ENCODE assay signal across 8 mouse cellular contexts in genomic region chr10:81410350-81410749, GRCm38 (mm10). TPM values are rescaled to one million over a fixed set of nuclear protein-coding genes. Genes with fewer than 3 reads are reported as not detected.
A peak's percentile ranks its signal among the peaks of the same experiment; 100 is the strongest.
DNase-seq lines count a peak whose midpoint lies in the region; ATAC-seq and TF ChIP-seq lines count a peak whose summit lies in the region.

No protein-coding gene starts in this region.

- no peak for TF ChIP-seq EP300 in heart, postnatal 0 days (IDR thresholded peaks at IDR 0.05; ENCODE audit: low read depth)

- peak overlapping the region; percentile 98 for H3K27ac ChIP-seq in heart, embryonic 13.5 days (replicated peaks)
- no peak overlapping the region for H3K27ac ChIP-seq in ES-E14 (ENCODE audit: insufficient read depth, low read depth, low read length, poor library complexity, severe bottlenecking)
- H3K27ac ChIP-seq in heart, postnatal 0 days (ENCODE audit: low read depth): peak overlapping the region; percentile 97
- H3K27ac ChIP-seq in liver, embryonic 15.5 days (replicated peaks): peak overlapping the region; percentile 69

- peak overlapping the region; percentile 71 for H3K9ac ChIP-seq in heart, embryonic 13.5 days
- H3K9ac ChIP-seq in ES-E14 (ENCODE audit: insufficient read depth, low read depth, low read length, poor library complexity, severe bottlenecking): no peak overlapping the region; the same call in 1 of the 2 replicates
- no peak overlapping the region for H3K9ac ChIP-seq in heart, postnatal 0 days (replicated peaks; ENCODE audit: low read depth, low read length)
- H3K9ac ChIP-seq in liver, embryonic 15.5 days: no peak overlapping the region

- 0 out of 2 replicates have a peak, but pooled peaks cover 4% of the 10 kb centered on the region for H3K27me3 ChIP-seq in heart, embryonic 13.5 days (replicated peaks)
- H3K27me3 ChIP-seq in heart, postnatal 0 days (ENCODE audit: control insufficient read depth, insufficient read depth, low read length): no peaks in the 10 kb centered on the region
- peaks cover 41% of the 10 kb centered on the region for H3K27me3 ChIP-seq in liver, embryonic 15.5 days

- TF ChIP-seq CTCF in heart, postnatal 0 days (IDR thresholded peaks at IDR 0.05; ENCODE audit: low read depth): no peak

- H3K4me2 ChIP-seq in heart, embryonic 13.5 days: peak overlapping the region; percentile 51
- no peak overlapping the region for H3K4me2 ChIP-seq in heart, postnatal 0 days (ENCODE audit: low read depth, low read length)
- peak overlapping the region; percentile 13 for H3K4me2 ChIP-seq in liver, embryonic 15.5 days

- WGBS in heart, embryonic 13.5 days: 56% methylated on average over 4 of the region's 4 CpGs
- WGBS in heart, postnatal 0 days: 55% methylated on average over 4 of the region's 4 CpGs
- 22% methylated on average over 4 of the region's 4 CpGs for WGBS in liver, embryonic 15.5 days (ENCODE audit: insufficient replicate concordance)

- no peak for ATAC-seq in heart, embryonic 13.5 days (ENCODE audit: extremely low read depth, insufficient number of reproducible peaks, low FRiP score, low TSS enrichment)
- no peak for ATAC-seq in heart, postnatal 0 days (ENCODE audit: insufficient read depth, low read depth)
- ATAC-seq in liver, embryonic 15.5 days (ENCODE audit: insufficient read depth): no peak

- H3K36me3 ChIP-seq in heart, embryonic 13.5 days: peaks cover 47% of the 10 kb centered on the region
- H3K36me3 ChIP-seq in ES-E14 (ENCODE audit: control insufficient read depth, insufficient read depth, low read length, poor library complexity, severe bottlenecking): peaks cover 5% of the 10 kb centered on the region; the same call in 1 of the 2 replicates
- H3K36me3 ChIP-seq in heart, postnatal 0 days (replicated peaks; ENCODE audit: control insufficient read depth, insufficient read depth, low read length): peaks cover 27% of the 10 kb centered on the region
- no peaks in the 10 kb centered on the region for H3K36me3 ChIP-seq in liver, embryonic 15.5 days (replicated peaks)

- DNase-seq in heart, adult 18-20 months: no peak
- DNase-seq in ES-E14 (ENCODE audit: low read depth, low spot score): no peak
- DNase-seq in heart, postnatal 0 days (ENCODE audit: low spot score): no peak
- no peak for DNase-seq in embryo, embryonic 10.5 days (ENCODE audit: low spot score)
- no peak for DNase-seq in gastrocnemius, postnatal 10 days
- DNase-seq in urinary bladder, postnatal 4 days (ENCODE audit: low spot score in 2 of 2): no peak

- peaks cover 100% of the 10 kb centered on the region for H3K4me1 ChIP-seq in heart, embryonic 13.5 days
- H3K4me1 ChIP-seq in ES-E14 (ENCODE audit: control insufficient read depth in 2 of 2, insufficient read depth in 2 of 2, low read length in 2 of 2, poor library complexity in 1 of 2): peaks cover 4 to 71% of the 10 kb centered on the region in 2 experiments
- peaks cover 71% of the 10 kb centered on the region for H3K4me1 ChIP-seq in heart, postnatal 0 days (ENCODE audit: control insufficient read depth, insufficient read depth)
- peaks cover 97% of the 10 kb centered on the region for H3K4me1 ChIP-seq in liver, embryonic 15.5 days (replicated peaks)

- H3K9me3 ChIP-seq in heart, embryonic 13.5 days: no peaks in the 10 kb centered on the region
- no peaks in the 10 kb centered on the region for H3K9me3 ChIP-seq in ES-E14 (ENCODE audit: control insufficient read depth, insufficient read depth, low read depth, low read length)
- H3K9me3 ChIP-seq in heart, postnatal 0 days (replicated peaks; ENCODE audit: control insufficient read depth, low read length): no peaks in the 10 kb centered on the region
- H3K9me3 ChIP-seq in liver, embryonic 15.5 days (replicated peaks): no peaks in the 10 kb centered on the region

- peak overlapping the region; percentile 25; the same call in 1 of the 2 replicates for H3K4me3 ChIP-seq in heart, embryonic 13.5 days
- H3K4me3 ChIP-seq in ES-E14 (ENCODE audit: insufficient read depth in 1 of 2, low read depth in 1 of 2, low read length in 2 of 2, poor library complexity in 1 of 2, severe bottlenecking in 1 of 2): peak overlapping the region; percentile 37 to 50; a peak in 2 of 4 replicates
- H3K4me3 ChIP-seq in heart, postnatal 0 days (ENCODE audit: low read depth, low read length): no peak overlapping the region
- no peak overlapping the region for H3K4me3 ChIP-seq in liver, embryonic 15.5 days (replicated peaks)

- in situ Hi-C loops in ES-E14 (cut with MboI; ENCODE audit: low sequenced_read_pairs in 2 of 2, unreplicated experiment in 2 of 2): no loop called here

TF ChIP-seq in ES-E14, 5 proteins besides CTCF, POLR2A, EP300 and RAD21:
- no peak for TF ChIP-seq MAFK (IDR thresholded peaks at IDR 0.05; ENCODE audit: insufficient read depth, low read depth, low read length)
- TF ChIP-seq CHD2 (IDR thresholded peaks at IDR 0.05; ENCODE audit: low read depth, low read length): no peak
- TF ChIP-seq HCFC1 (IDR thresholded peaks at IDR 0.05; ENCODE audit: borderline replicate concordance, insufficient read depth, low read length): no peak
- no peak for TF ChIP-seq ZNF384 (IDR thresholded peaks at IDR 0.05; ENCODE audit: low read depth, low read length)
- TF ChIP-seq ZC3H11A (IDR thresholded peaks at IDR 0.05; ENCODE audit: borderline replicate concordance, low read depth, low read length): no peak
TF ChIP-seq in ES-E14: peak in this region for 0.

RNA-seq across cellular contexts. Expression of gene Smim24, which starts 17.5 kb away (rescaled TPM):
- polyA plus RNA-seq in heart, embryonic 13.5 days (2015; fragmentation: Nextera tagmentation; extraction: Ambion mirVana): 2.7 and 3.1 TPM in 2 replicates
- 1 to 10 TPM; 1.9 to 2.2 TPM for total RNA-seq in heart, adult 18-20 months (2021)
- 1.7 TPM in 2 replicates for total RNA-seq in ES-E14 (2012; rRNA removed)
- 6.6 and 7.8 TPM in 2 replicates for total RNA-seq in heart, postnatal 0 days (2014; rRNA removed; ENCODE audit: low replicate concordance)
- 3.3 and 3.8 TPM in 2 replicates for polyA plus RNA-seq in heart, postnatal 0 days (2015; fragmentation: Nextera tagmentation; extraction: Ambion mirVana)
- polyA plus RNA-seq in liver, embryonic 15.5 days (2015; fragmentation: Nextera tagmentation; extraction: Ambion mirVana): 1.9 and 2.3 TPM in 2 replicates
- under 1 TPM in 1 of 2 experiments, not detected in 1; 0.65 TPM for total RNA-seq in gastrocnemius, postnatal 10 days (2021)

RNA-seq across cellular contexts. Expression of gene Gm48552, which starts 21.5 kb away (rescaled TPM):
- 0.82 and 1.1 TPM in 2 replicates for polyA plus RNA-seq in heart, embryonic 13.5 days (2015; fragmentation: Nextera tagmentation; extraction: Ambion mirVana)
- under 1 TPM in 1 of 2 experiments, not detected in 1; 0.51 TPM for total RNA-seq in heart, adult 18-20 months (2021)
- total RNA-seq in ES-E14 (2012; rRNA removed): 2.5 and 2.7 TPM in 2 replicates
- not detected in 2 replicates for total RNA-seq in heart, postnatal 0 days (2014; rRNA removed; ENCODE audit: low replicate concordance)
- polyA plus RNA-seq in heart, postnatal 0 days (2015; fragmentation: Nextera tagmentation; extraction: Ambion mirVana): 0.45 and 0.70 TPM in 2 replicates
- 0.56 TPM in 1 of 2 replicates, not detected in the other for polyA plus RNA-seq in liver, embryonic 15.5 days (2015; fragmentation: Nextera tagmentation; extraction: Ambion mirVana)
- total RNA-seq in gastrocnemius, postnatal 10 days (2021): 1 to 10 TPM in 1 of 2 experiments, under 1 TPM in 1; 0.33 to 2.0 TPM

RNA-seq across cellular contexts. Expression of gene Gm48551, which starts 26.1 kb away (rescaled TPM):
- polyA plus RNA-seq in heart, embryonic 13.5 days (2015; fragmentation: Nextera tagmentation; extraction: Ambion mirVana): 2.1 and 2.3 TPM in 2 replicates
- total RNA-seq in heart, adult 18-20 months (2021): 1 to 10 TPM in 1 of 2 experiments, under 1 TPM in 1; 0.65 to 2.3 TPM
- 1.1 and 1.8 TPM in 2 replicates for total RNA-seq in ES-E14 (2012; rRNA removed)
- total RNA-seq in heart, postnatal 0 days (2014; rRNA removed; ENCODE audit: low replicate concordance): 0.11 TPM in 1 of 2 replicates, not detected in the other
- 0.43 and 1.1 TPM in 2 replicates for polyA plus RNA-seq in heart, postnatal 0 days (2015; fragmentation: Nextera tagmentation; extraction: Ambion mirVana)
- polyA plus RNA-seq in liver, embryonic 15.5 days (2015; fragmentation: Nextera tagmentation; extraction: Ambion mirVana): 0.75 and 0.88 TPM in 2 replicates
- under 1 TPM; 0.40 to 0.45 TPM for total RNA-seq in gastrocnemius, postnatal 10 days (2021)

RNA-seq across cellular contexts. Expression of gene Dohh, which starts 26.1 kb away (rescaled TPM):
- 69.7 and 73.6 TPM in 2 replicates for polyA plus RNA-seq in heart, embryonic 13.5 days (2015; fragmentation: Nextera tagmentation; extraction: Ambion mirVana)
- total RNA-seq in heart, adult 18-20 months (2021): 10 to 100 TPM; 49.9 to 59.6 TPM
- 168 and 183 TPM in 2 replicates for total RNA-seq in ES-E14 (2012; rRNA removed)
- total RNA-seq in heart, postnatal 0 days (2014; rRNA removed; ENCODE audit: low replicate concordance): 123 and 139 TPM in 2 replicates
- polyA plus RNA-seq in heart, postnatal 0 days (2015; fragmentation: Nextera tagmentation; extraction: Ambion mirVana): 75.2 and 77.6 TPM in 2 replicates
- polyA plus RNA-seq in liver, embryonic 15.5 days (2015; fragmentation: Nextera tagmentation; extraction: Ambion mirVana): 50.9 and 56.2 TPM in 2 replicates
- 10 to 100 TPM; 40.3 to 46.7 TPM for total RNA-seq in gastrocnemius, postnatal 10 days (2021)

RNA-seq across cellular contexts. Expression of gene Fzr1, which starts 32.0 kb away (rescaled TPM):
- 72.2 and 78.1 TPM in 2 replicates for polyA plus RNA-seq in heart, embryonic 13.5 days (2015; fragmentation: Nextera tagmentation; extraction: Ambion mirVana)
- total RNA-seq in heart, adult 18-20 months (2021): 10 to 100 TPM; 27.6 to 35.6 TPM
- 63.0 and 94.5 TPM in 2 replicates for total RNA-seq in ES-E14 (2012; rRNA removed)
- total RNA-seq in heart, postnatal 0 days (2014; rRNA removed; ENCODE audit: low replicate concordance): 47.6 and 53.9 TPM in 2 replicates
- polyA plus RNA-seq in heart, postnatal 0 days (2015; fragmentation: Nextera tagmentation; extraction: Ambion mirVana): 45.8 and 48.4 TPM in 2 replicates
- 127 and 147 TPM in 2 replicates for polyA plus RNA-seq in liver, embryonic 15.5 days (2015; fragmentation: Nextera tagmentation; extraction: Ambion mirVana)
- total RNA-seq in gastrocnemius, postnatal 10 days (2021): 10 to 100 TPM; 17.6 to 24.1 TPM

Comparison
In these comparisons a context has a peak if more than half of its experiments do, and no peak if none do; other contexts are left out.
1. H3K4me3 ChIP-seq: peak in heart, embryonic 13.5 days (single experiment) and ES-E14 (2 of 2); none in heart, postnatal 0 days (single experiment) and liver, embryonic 15.5 days (single experiment).